Mouse (Mus musculus) kidney, postnatal 14 days (tissue): ENCODE measurements around the gene Fam129a.

Experiments
- DNase-seq: peaks from one replicate; pipeline ENCODE4 v3.0.0; 2022; ENCODE audit warnings: mixed read lengths

The Fam129a gene

GRCm38 (mm10) chr1:151570981-151571837 is at the start of gene Fam129a:
Gene Fam129a, plus strand, starts transcription at chr1:151571186.
- peak; percentile 60 for DNase-seq

- no peak for DNase-seq
Observed at GRCm38 (mm10) chr1:151526701-151527100, 44.3 kb upstream of the Fam129a start.

- DNase-seq, result no peak
Observed at GRCm38 (mm10) chr1:151543796-151544477, 27.0 kb upstream of the Fam129a start.

GRCm38 (mm10) chr1:151544581-151544980 is 26.4 kb upstream of the Fam129a start:
- DNase-seq, result no peak

GRCm38 (mm10) chr1:151545571-151545970 is 25.4 kb upstream of the Fam129a start:
- no peak for DNase-seq

GRCm38 (mm10) chr1:151548896-151549610 is 21.9 kb upstream of the Fam129a start:
- peak; percentile 50 for DNase-seq

GRCm38 (mm10) chr1:151549794-151550193 is 21.2 kb upstream of the Fam129a start:
- no peak for DNase-seq

GRCm38 (mm10) chr1:151550587-151551479 is 20.2 kb upstream of the Fam129a start:
- no peak for DNase-seq

GRCm38 (mm10) chr1:151560536-151560935 is 10.4 kb upstream of the Fam129a start:
- DNase-seq, result no peak

- DNase-seq, result no peak
Observed at GRCm38 (mm10) chr1:151563401-151563800, 7.6 kb upstream of the Fam129a start.

- no peak for DNase-seq
Observed at GRCm38 (mm10) chr1:151563893-151564292, 7.1 kb upstream of the Fam129a start.

GRCm38 (mm10) chr1:151564377-151564776 is 6.6 kb upstream of the Fam129a start:
- DNase-seq, result peak; percentile 86

GRCm38 (mm10) chr1:151568682-151569081 is 2.3 kb upstream of the Fam129a start:
- no peak for DNase-seq

- DNase-seq, result no peak
Observed at GRCm38 (mm10) chr1:151571838-151572578, 1.0 kb downstream of the Fam129a start.

GRCm38 (mm10) chr1:151572601-151573320 is 1.8 kb downstream of the Fam129a start:
- no peak for DNase-seq

GRCm38 (mm10) chr1:151580200-151580982 is 9.4 kb downstream of the Fam129a start:
- no peak for DNase-seq

- DNase-seq, result no peak
Observed at GRCm38 (mm10) chr1:151581454-151581853, 10.5 kb downstream of the Fam129a start.

GRCm38 (mm10) chr1:151581977-151582376 is 11.0 kb downstream of the Fam129a start:
- DNase-seq, result no peak

- DNase-seq, result no peak
Observed at GRCm38 (mm10) chr1:151583457-151584181, 12.6 kb downstream of the Fam129a start.

- DNase-seq, result no peak
Observed at GRCm38 (mm10) chr1:151584182-151584471, 13.1 kb downstream of the Fam129a start.
